Mouse (Mus musculus): Measurements from ENCODE around the gene Rps6ka3.

DNA sequence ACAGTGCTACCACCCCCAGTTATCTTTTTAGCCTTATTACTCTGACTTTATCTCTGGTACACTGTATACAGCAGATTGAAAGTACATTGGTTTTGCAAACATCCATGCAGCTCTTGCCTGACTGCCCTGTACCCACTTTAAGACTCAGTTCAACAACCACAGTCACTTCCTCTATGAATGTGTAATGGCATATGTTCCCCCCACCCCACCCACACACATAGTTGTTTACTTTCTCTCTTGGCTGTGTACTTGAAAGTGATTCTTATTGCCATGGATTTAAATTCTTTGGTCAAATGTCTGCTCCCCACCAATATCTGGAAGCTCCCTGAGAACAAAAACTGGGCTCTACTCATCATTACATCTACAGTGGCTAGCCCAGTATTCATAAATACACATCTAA is 10.6 kb upstream of the Rps6ka3 start:
- TF ChIP-seq EP300 (IDR thresholded peaks at IDR 0.05; ENCODE audit: low read depth) (no peak), CTCF (IDR thresholded peaks at IDR 0.05; ENCODE audit: low read depth) (no peak)
